Mouse (Mus musculus): ENCODE results near the gene Rnf123. TPM values are rescaled to one million over a fixed set of nuclear protein-coding genes. Genes with fewer than 3 reads are reported as not detected.

Gene Rnf123
- total RNA-seq, 2 experiments from 2014 or later: 65.5 to 140 TPM

GRCm38 (mm10) chr9:108067900-108068299 lies 15.2 kb downstream of the Rnf123 start:
- ATAC-seq (replicated peaks; ENCODE audit: low FRiP score, low TSS enrichment, poor library complexity, severe bottlenecking): 0 out of 2 replicates have a peak, but pooled peaks have one; percentile 26

DNA sequence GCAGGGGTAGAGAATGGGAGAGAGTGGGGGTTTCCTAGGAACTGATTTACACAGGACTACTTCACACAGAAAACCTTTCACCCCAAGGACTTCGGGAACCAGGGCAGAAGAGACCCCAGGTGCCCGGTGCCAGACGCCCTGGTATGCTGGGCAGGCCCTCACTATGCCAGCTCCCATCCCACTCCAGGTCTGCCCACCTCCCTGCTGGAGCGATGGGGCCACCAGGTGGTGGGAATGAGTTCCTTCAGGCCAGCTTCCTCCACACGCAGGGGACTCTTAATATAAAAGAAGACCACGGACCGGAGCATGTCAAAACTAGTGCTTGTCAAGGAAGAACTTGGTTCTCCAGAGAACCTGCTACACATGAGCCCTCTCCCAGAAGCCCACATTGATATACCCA lies 15.9 kb downstream of the Rnf123 start:
- no peak for ATAC-seq (replicated peaks; ENCODE audit: low FRiP score, low TSS enrichment, poor library complexity, severe bottlenecking)

DNA sequence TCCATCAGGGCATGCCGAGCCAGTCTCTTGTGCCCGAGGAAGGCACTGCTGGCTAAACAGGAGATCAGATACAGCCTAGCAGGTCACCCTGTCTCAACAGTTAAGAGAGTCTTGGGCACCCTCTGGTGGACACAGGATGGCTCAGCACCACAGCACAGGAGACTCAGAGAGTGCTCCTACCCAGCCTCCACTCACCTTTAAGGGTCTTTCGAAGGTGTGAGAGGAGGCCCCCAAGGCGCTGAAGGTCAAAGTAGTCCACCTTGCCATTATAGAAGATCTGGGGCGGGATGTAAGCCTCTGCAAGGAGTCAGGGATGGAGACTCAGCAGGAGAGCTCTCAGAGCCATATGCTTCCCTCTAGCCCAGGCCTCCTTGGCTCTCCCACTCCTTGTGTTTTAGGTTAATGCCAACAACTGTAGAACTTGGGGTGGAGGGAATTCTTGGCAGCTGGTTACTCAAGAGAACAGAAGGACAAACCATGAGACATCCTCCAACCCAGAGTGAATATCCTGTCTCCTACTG lies 17.6 kb downstream of the Rnf123 start:
- peak; percentile 76 for ATAC-seq (replicated peaks; ENCODE audit: low FRiP score, low TSS enrichment, poor library complexity, severe bottlenecking)

DNA sequence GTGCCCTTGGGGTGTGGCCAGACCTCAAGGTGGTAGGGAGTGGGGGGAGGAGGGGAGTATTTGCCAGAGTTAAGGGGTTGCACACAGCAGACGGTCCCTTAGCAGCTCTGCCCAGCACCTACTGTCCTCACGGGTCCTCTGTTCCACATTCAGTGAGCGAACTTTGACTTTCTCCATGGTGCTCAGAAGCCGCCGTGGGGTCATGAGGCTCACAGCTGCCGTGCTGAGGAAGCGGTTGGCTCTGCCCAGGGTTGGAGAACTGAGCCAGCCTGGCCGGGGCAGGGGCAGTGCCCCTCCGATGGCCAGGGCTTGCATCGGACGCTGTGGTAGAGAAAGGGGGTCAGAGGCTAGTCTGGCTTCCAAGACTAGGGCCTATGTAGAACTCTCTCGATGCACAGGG lies 19.8 kb downstream of the Rnf123 start:
- no peak for ATAC-seq (replicated peaks; ENCODE audit: low FRiP score, low TSS enrichment, poor library complexity, severe bottlenecking)

DNA sequence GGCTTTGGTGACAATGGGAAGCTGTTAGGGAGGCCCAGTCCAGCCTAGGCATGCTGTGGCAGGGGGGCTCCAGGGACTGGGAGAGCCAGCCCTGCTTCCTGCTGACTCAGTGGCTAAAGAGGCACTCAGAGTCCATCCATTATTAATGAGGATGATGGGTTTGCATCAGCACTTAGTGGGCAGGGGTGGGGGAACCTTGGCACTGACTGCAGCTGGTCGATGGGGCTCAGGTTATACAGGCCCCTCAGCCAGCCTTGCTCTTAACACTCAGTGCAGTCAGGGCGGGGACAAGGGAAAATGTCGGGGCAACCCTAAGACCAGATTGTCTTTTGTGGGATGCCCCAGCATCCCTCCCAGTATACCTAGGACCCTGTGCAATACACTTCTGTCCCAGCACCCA lies 21.0 kb downstream of the Rnf123 start:
- no peak for ATAC-seq (replicated peaks; ENCODE audit: low FRiP score, low TSS enrichment, poor library complexity, severe bottlenecking)

- ATAC-seq (replicated peaks; ENCODE audit: low FRiP score, low TSS enrichment, poor library complexity, severe bottlenecking): no peak
Observed at GRCm38 (mm10) chr9:108058291-108058690, 24.9 kb downstream of the Rnf123 start.

- ATAC-seq (replicated peaks; ENCODE audit: low FRiP score, low TSS enrichment, poor library complexity, severe bottlenecking): no peak
Observed at GRCm38 (mm10) chr9:108057262-108057562, 25.9 kb downstream of the Rnf123 start.

GRCm38 (mm10) chr9:108056361-108057261 lies 26.5 kb downstream of the Rnf123 start:
- ATAC-seq (replicated peaks; ENCODE audit: low FRiP score, low TSS enrichment, poor library complexity, severe bottlenecking): no peak

GRCm38 (mm10) chr9:108055661-108056237 lies 27.4 kb downstream of the Rnf123 start:
- ATAC-seq (replicated peaks; ENCODE audit: low FRiP score, low TSS enrichment, poor library complexity, severe bottlenecking): no peak

DNA sequence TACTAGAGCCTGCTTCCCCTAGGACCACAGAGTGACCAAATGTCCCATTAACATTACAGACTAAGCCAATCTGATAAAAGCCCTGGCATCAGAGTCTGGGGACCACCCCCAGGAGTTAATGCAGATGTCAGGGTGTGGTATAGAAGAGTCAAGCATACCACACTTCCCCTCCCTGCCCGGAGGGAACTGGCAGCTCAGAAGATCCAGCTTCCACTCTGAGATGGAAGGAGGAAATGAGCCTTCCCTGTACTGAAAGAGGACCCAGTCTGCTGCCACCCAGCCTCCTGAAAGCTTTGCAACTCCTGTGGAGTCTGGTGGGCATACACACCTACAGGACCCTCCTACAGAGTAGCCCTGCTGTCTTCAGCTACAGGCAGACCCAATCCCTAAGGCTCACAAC lies 28.1 kb downstream of the Rnf123 start:
- no peak for ATAC-seq (replicated peaks; ENCODE audit: low FRiP score, low TSS enrichment, poor library complexity, severe bottlenecking)

DNA sequence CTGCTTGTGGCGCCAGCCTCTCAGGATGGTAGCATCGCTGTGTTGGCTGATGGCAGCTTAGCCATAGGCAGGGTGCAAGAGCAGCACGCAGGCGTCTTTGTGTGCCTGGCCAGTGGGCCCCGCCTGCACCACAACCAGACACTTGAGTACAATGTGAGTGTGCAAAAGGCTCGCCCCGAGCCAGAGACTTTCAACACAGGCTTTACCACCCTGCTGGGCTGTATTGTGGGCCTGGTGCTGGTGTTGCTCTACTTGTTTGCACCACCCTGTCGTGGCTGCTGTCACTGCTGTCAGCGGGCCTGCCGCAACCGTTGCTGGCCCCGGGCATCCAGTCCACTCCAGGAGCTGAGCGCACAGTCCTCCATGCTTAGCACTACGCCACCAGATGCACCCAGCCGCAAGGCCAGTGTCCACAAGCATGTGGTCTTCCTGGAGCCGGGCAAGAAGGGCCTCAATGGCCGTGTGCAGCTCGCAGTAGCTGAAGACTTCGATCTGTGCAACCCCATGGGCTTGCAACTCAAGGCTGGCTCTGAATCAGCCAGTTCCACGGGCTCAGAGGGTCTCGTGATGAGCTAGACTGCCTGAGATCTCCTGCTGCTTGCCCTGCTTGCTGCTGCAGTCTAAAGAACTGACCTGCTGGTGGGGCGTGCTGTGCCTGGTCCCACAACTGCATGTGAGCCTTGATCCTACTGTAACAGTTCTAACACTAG lies 28.7 kb downstream of the Rnf123 start:
- no peak for ATAC-seq (replicated peaks; ENCODE audit: low FRiP score, low TSS enrichment, poor library complexity, severe bottlenecking)

- ATAC-seq (replicated peaks; ENCODE audit: low FRiP score, low TSS enrichment, poor library complexity, severe bottlenecking): no peak
Observed at GRCm38 (mm10) chr9:108053665-108054225, 29.4 kb downstream of the Rnf123 start.

- peak; percentile 69 for ATAC-seq (replicated peaks; ENCODE audit: low FRiP score, low TSS enrichment, poor library complexity, severe bottlenecking)
Observed at GRCm38 (mm10) chr9:108052885-108053664, 30.1 kb downstream of the Rnf123 start, which contains the start of gene Amigo3. Gene Amigo3, plus strand, starts transcription at chr9:108053159.

DNA sequence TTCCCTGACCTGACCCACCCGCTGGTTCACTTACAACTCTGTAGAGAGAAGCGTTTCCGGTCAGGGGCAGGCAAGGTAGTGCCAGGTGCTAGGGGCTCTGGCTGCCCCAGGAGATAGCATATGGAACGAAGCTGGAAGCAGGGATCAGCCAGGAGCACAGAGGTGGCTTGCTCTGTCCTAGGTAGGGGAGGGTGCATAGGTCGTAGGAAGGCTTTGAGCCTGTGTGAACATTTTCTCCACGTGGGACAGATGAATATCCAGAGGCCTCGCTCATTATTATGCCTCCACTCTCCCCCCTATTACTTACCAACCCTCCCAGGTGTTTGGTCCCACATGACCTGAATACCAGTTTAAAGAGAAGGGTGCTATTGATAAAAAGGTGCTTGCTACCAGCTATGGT lies 30.7 kb downstream of the Rnf123 start:
- no peak for ATAC-seq (replicated peaks; ENCODE audit: low FRiP score, low TSS enrichment, poor library complexity, severe bottlenecking)

- no peak for ATAC-seq (replicated peaks; ENCODE audit: low FRiP score, low TSS enrichment, poor library complexity, severe bottlenecking)
Observed at GRCm38 (mm10) chr9:108051931-108052220, 31.3 kb downstream of the Rnf123 start.

DNA sequence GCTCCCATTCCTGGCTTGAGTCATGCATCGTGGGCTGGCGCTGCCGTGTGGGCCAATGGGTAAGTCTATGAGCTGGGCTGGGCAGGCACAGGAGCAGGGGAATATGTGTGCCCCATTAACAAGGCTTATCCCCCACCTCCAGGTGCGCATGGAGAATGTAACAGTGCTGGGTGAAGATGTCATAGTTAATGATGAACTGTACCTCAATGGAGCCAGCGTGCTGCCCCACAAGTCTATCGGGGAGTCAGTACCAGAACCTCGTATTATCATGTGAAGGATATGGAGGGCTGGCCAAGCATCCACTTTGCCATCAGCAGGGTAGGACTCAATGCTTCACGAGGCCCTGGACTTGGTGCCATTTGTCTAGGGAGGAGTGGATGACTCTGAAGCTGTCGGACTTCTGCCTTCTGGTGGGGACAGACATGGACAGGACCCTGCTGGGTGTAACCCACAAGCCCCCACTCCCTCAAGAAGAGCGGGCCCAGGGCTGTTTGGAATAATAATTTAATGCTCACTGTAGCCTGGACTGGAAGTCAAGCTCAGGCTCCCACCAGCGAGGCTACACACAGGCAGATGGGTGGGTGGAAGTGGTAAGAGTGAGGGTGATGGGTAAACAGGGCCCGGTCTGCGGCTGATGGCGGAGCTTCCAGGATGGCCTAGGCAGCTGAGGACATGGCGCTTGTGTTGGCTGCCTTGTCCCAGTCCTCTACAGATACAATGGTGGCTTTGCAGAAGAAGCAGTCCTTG lies 31.8 kb downstream of the Rnf123 start:
- ATAC-seq (replicated peaks; ENCODE audit: low FRiP score, low TSS enrichment, poor library complexity, severe bottlenecking): no peak

DNA sequence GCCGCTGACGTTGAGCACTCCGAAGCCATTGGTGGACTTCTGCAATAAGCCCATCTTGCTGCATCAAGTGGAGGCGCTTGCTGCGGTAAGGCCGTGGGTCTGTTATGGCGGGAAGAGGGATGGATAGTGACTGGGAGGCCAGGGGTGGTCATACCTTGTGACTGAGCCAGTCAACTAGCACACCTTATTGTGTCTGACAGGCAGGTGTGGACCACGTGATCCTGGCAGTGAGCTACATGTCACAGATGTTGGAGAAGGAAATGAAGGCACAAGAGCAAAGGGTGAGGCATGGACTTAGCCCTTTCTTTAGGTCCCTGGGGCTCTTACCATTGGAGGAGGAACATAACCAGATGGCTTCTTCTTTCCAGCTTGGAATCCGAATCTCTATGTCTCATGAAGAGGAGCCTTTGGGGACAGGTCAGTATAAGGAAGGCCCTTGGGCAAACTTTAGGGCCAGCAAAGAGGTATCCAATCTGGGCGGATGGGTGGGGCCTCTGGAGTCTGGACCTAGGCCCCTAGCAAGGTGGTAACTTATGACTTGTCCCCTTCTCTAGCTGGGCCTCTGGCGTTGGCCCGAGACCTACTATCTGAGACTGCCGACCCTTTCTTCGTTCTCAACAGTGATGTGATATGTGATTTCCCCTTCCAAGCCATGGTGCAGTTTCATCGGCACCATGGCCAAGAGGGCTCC lies 33.4 kb downstream of the Rnf123 start:
- no peak for ATAC-seq (replicated peaks; ENCODE audit: low FRiP score, low TSS enrichment, poor library complexity, severe bottlenecking)

DNA sequence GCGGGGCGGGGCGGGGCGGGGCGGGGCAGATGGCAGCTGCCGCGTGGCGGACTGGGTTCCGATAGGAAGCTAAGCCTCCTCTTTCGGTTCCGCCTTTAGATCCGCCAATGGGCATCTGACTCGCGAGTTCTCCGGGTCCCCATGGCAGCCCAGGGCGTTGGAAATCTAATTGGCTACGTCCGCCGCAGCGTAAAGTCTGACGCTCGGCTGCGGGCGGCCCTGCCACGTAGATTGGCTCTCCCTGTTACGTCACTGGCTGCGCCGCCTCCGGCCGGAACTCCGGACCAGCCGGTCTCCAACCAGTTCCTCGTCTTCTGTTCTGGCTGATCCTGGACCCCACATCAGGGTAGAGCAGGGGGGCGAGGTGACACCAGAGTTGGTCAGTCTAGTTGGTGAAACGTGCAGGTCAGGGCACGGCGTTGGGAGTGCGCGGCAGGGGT lies 34.1 kb downstream of the Rnf123 start, which contains the start of gene Gmppb:
TSS of gene Gmppb (plus strand) at position 227 of the 440 bp plus-strand sequence.
- peak; percentile 79 for ATAC-seq (replicated peaks; ENCODE audit: low FRiP score, low TSS enrichment, poor library complexity, severe bottlenecking)

Measured in megakaryocyte-erythroid progenitor cell, adult 5-6 weeks (primary cell).